Mouse (Mus musculus) megakaryocyte, embryonic 14.5 days (primary cell): ENCODE data around the gene Sbf2.

Experiments used
- FLI1 ChIP-seq: IDR thresholded peaks from 2 replicates; pipeline ENCODE4 v1.6.1; 2012; ENCODE audit warnings: low read length, inconsistent platforms, mixed read lengths
- GATA1 ChIP-seq: IDR thresholded peaks from 3 replicates; pipeline ENCODE4 v1.6.1; 2012; ENCODE audit warnings: mixed read lengths, low read length, inconsistent platforms, borderline replicate concordance

DNA sequence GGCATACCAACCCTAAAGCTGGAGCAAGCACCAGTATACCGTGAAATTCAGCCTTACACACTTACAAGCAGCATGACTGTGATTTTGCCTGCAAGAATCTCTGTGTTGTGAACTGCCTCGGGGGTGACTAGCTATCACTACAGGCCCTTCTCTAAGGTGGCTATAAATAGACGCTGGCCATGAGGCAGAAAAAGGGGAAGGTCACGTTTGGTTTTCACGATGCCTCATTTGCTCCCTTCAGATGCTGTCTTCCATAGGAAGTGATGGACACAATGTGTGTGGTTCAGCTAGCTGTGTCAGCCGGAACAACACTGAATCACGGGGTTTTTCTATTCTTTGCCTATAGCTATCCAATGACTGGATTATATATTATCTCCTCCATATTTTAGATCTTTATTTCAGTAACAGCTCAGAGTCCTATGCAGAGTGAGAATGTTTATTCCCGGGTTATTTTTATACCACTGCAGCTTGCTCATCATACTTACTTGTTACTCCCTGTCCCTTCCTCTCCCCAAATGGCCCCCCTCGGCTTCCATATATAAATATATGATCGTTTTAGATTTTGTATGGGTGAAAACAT is 235.3 kb downstream of the Sbf2 start:
- no peak for TF ChIP-seq GATA1
- no peak for TF ChIP-seq FLI1
